Mouse (Mus musculus) brain, embryonic 14.5 days (tissue): Measurements from ENCODE around the gene Tgtp2.

Experiments
- CTCF ChIP-seq: fragments of 200-500 bp; IDR thresholded peaks from 2 replicates; pipeline ENCODE4 v1.5.1; 2012; ENCODE audit warnings: inconsistent platforms, mild to moderate bottlenecking, moderate library complexity, borderline replicate concordance; ENCODE audit not compliant: insufficient read depth, insufficient read length; ENCODE audit errors: extremely low read depth
- POLR2A ChIP-seq: fragments of 200-500 bp; IDR thresholded peaks from 2 replicates; pipeline ENCODE4 v1.6.1; 2012; ENCODE audit warnings: mild to moderate bottlenecking, inconsistent platforms, borderline replicate concordance; ENCODE audit not compliant: poor library complexity, insufficient read depth, insufficient read length, severe bottlenecking; ENCODE audit errors: extremely low read depth

DNA sequence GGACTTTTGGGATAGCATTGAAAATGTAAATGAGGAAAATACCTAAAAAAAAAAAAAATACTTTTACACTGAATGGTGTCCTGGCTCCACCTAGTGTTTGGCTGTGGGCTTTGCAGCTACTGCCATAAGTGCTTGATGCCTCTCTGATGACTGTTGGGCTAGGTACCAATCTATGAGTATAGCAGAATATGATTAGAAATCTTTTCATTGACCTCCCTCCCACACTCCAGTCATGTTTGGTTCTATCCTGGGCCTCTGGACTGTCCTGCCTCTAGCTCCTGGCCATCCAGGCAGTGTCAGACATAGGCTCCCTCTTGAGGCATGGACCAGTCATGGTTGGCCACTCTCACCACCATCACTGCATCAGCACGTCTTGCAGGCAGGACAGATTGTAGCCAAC lies 44.8 kb upstream of the Tgtp2 start:
- TF ChIP-seq CTCF = peak; percentile 53; the same call in 1 of the 2 replicates
- TF ChIP-seq POLR2A = no peak
